Mouse (Mus musculus): ENCODE results near the gene Mvb12a. TPM values are rescaled to one million over a fixed set of nuclear protein-coding genes. Genes with fewer than 3 reads are reported as not detected.
"Not testable (repeated sequence)": the region's sequence is repeated elsewhere in the genome, so short reads cannot be mapped to it uniquely, and the experiment has no call there.

The Mvb12a gene
- polyA plus RNA-seq, 1 experiment from 2014 or later: 60.7 TPM

DNA sequence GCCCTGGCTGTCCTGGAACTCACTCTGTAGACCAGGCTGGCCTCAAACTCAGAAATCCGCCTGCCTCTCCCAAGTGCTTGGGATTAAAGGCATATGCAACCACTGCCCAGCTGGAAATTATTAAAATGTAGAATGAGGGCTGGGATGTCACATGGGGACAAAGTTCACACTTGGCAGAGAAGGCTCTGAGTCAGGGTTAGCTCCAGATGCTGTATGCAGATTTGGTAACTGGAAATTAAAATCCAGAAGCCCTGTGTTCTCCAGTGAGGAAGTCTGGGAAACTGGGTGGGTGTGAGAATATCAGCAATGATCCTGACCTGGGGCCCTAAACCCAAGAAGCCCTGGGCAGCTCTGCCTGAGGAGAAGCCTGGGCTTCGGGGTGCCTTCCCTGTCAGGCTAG is 33.4 kb upstream of the Mvb12a start:
- no peak overlapping the region for H3K27ac ChIP-seq (replicated peaks)
- H3K9ac ChIP-seq: no peak overlapping the region
- H3K4me3 ChIP-seq: no peak overlapping the region
- ATAC-seq (ENCODE audit: low read depth): no peak
- H3K4me1 ChIP-seq (replicated peaks): peaks cover 13% of the 10 kb centered on the region
- H3K9me3 ChIP-seq: no peaks in the 10 kb centered on the region
- peaks cover 69% of the 10 kb centered on the region for H3K27me3 ChIP-seq
- 55% methylated on average over 2 of the region's 2 CpGs for WGBS
- no peaks in the 10 kb centered on the region for H3K36me3 ChIP-seq
- no peak overlapping the region for H3K4me2 ChIP-seq

DNA sequence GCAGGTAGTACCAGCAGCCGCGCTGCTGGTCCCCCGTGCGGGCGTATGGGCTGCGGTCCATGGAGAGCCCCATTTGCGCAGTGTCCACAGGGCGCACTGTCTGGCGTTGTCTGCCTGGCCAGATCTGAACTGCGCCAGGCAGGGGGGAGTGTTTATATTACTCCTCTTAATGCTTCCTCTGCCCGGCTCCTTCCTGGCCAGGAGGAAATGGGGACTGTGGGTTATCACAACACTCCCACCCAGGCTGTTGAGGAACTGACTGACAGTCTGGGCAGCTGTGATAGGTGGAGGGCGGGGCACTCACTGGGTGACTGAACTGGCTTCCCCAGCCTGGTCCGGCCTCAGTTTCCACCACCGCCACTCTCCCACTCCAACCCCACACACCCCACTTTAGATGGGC is 31.1 kb upstream of the Mvb12a start, which contains the start of gene Plvap:
Gene Plvap, minus strand, starts transcription at position 109 of the 400 bp plus-strand sequence.
- H3K4me3 ChIP-seq: no peak within 1 kb of the TSS
- H3K4me1 ChIP-seq (replicated peaks): peaks cover 15% of the 10 kb centered on the region
- ATAC-seq (ENCODE audit: low read depth): no peak
- no peak within 1 kb of the TSS for H3K4me2 ChIP-seq
- WGBS: 62% methylated on average over 14 of the region's 14 CpGs
- 0 out of 2 replicates have a peak within 1 kb of the TSS, but pooled peaks have one; percentile 22 for H3K9ac ChIP-seq
- peaks cover 51% of the 10 kb centered on the region for H3K27me3 ChIP-seq
- H3K9me3 ChIP-seq: no peaks in the 10 kb centered on the region
- no peaks in the 10 kb centered on the region for H3K36me3 ChIP-seq
- no peak within 1 kb of the TSS for H3K27ac ChIP-seq (replicated peaks)

DNA sequence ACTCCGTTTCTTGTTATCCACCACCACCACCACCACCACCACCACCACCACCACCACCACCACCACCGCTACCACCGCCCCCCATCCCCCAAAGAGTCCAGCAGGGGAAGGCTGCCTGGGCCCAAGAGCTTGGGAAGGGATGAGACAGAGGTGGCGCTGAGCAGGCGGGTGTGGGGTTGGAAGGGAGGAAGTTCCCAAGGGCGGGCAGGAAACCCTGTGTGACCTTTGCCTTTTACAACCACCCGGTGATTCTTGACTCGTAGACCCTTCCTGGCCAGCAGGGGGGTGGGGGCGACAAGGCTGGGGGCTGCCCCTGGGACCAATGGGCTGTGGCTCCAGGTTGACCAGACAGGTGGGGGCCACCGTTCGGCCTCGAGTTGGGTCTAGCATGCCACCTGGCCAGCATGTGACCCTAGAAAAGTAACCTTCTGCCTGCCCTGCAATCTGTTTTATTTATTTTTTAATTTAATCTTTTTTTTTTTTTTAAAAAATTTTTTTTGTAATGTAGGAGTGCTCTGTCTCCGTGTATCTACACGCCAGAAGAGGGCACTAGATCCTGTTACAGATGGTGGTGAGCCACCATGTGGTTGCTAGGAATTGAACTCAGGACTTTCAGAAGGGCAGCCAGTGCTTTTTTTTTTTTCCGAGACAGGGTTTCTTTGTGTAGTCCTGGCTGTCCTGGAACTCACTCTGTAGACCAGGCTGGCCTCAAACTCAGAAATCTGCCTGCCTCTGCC is 29.5 kb upstream of the Mvb12a start:
- Histone ChIP-seq H3K4me1 (replicated peaks) (peaks cover 12% of the 10 kb centered on the region), H3K4me3 (no peak overlapping the region), H3K27me3 (peaks cover 36% of the 10 kb centered on the region), H3K27ac (replicated peaks) (no peak overlapping the region), H3K9ac (no peak overlapping the region), H3K9me3 (no peaks in the 10 kb centered on the region), H3K36me3 (no peaks in the 10 kb centered on the region), H3K4me2 (no peak overlapping the region)
- no peak for ATAC-seq (ENCODE audit: low read depth)
- WGBS: 70% methylated on average over 14 of the region's 15 CpGs

DNA sequence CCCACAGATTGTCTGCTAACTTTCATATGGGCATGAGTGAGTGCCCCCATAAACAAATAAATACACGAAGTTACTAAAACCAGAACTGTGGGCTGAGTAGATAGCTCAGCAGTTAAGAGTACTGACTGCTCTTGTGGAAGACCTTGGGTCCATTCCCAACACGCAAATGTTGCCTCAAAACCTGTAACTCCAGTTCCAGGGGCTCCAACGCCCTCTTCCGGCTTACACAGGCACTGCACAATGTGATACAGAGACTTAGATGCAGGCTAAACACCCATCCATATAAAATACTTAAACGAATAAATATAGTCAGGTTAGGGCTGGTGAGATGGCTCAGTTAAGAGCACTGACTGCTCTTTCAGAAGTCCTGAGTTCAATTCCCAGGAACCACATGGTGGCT is 27.7 kb upstream of the Mvb12a start:
- ATAC-seq (ENCODE audit: low read depth): no peak
- peaks cover 19% of the 10 kb centered on the region for H3K27me3 ChIP-seq
- 73% methylated on average over 5 of the region's 5 CpGs for WGBS

DNA sequence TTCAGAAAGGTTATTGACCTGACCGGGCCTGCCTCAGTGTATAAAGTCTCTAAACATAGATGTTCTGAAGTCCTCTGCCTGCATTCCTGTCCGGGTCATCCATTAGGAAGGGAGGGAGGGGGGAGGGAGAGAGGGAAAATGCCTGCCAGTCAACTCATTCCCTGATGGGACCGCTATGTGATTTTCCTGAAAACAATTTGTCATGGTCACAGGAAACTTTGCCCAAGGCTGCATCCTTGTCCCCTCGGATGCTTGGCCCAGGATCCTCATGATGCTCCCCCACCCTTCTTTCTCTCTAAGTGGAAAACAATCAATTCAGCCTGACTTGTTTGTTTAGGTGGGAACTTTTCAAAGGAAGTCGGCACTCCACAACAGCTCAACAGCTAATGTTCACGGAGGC is 25.9 kb upstream of the Mvb12a start:
- H3K9ac ChIP-seq: no peak overlapping the region
- H3K4me1 ChIP-seq (replicated peaks): peaks cover 16% of the 10 kb centered on the region
- H3K36me3 ChIP-seq: no peaks in the 10 kb centered on the region
- H3K4me3 ChIP-seq: no peak overlapping the region
- H3K27ac ChIP-seq (replicated peaks): no peak overlapping the region
- 12% methylated on average over 6 of the region's 6 CpGs for WGBS
- no peaks in the 10 kb centered on the region for H3K9me3 ChIP-seq
- ATAC-seq (ENCODE audit: low read depth): no peak
- peaks cover 10% of the 10 kb centered on the region; the same call in 1 of the 2 replicates for H3K27me3 ChIP-seq
- H3K4me2 ChIP-seq: no peak overlapping the region

More for the DNA sequence above, 27.7 kb upstream of the Mvb12a start:
- H3K4me2 ChIP-seq: no peak overlapping the region
- H3K27ac ChIP-seq (replicated peaks): no peak overlapping the region
- H3K4me1 ChIP-seq (replicated peaks): peaks cover 11% of the 10 kb centered on the region
- H3K9me3 ChIP-seq: no peaks in the 10 kb centered on the region
- H3K36me3 ChIP-seq: no peaks in the 10 kb centered on the region
- no peak overlapping the region for H3K4me3 ChIP-seq
- H3K9ac ChIP-seq: no peak overlapping the region

DNA sequence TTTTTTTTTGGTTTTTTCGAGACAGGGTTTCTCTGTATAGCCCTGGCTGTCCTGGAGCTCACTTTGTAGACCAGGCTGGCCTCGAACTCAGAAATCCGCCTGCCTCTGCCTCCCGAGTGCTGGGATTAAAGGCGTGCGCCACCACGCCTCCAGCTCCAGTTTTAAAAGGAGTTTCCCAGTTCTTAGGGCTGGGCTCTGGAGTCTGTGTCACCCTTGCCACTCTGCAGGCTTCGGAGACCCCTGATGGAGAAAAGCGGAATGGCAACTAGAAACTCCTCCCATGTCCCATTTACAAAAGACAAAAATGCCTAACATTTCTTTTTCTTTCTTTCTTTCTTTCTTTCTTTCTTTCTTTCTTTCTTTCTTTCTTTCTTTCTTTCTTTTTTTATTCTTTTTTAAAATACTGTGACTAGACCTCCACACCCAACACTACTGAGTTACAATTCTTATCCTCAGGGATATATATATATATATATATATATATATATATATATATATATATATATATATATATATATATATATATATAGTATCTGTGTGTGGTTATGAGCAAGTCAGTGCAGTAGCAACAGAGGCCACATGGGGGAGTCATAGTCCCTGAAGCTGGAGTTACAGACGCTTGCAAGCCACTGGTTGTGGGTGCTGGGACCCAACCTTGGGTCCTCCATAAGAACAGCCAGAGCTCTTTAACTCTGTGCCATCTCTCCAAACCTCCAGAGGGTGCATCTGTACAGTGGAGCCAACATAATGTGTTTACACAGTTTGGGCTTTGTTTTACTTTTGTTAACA is 23.5 kb upstream of the Mvb12a start:
- not testable (repeated sequence) for H3K27ac ChIP-seq (replicated peaks); ATAC-seq (ENCODE audit: low read depth); H3K4me3 ChIP-seq; H3K9me3 ChIP-seq; H3K36me3 ChIP-seq; H3K9ac ChIP-seq; H3K4me2 ChIP-seq
- H3K27me3 ChIP-seq: peaks cover 26% of the 10 kb centered on the region
- WGBS: 44% methylated on average over 9 of the region's 10 CpGs
- H3K4me1 ChIP-seq (replicated peaks): peaks cover 18% of the 10 kb centered on the region

DNA sequence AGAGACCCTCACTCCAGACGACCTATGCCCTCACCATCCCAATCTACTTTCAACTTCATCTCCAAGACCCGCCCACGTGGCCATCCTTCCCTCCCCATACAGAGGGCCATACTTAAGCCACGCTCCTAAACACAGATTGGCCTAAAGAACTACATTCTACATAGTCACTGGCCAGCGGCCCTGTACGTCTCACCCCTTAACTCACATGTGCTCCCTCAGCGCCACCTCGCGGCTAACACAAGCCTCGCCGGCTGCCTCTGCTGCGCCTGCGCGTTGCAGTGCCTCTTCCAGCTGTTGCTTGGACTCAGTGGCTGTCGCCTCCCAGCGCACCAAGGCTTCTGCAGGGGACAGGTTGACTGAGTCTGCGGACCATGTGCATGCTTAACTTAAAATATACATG is 21.1 kb upstream of the Mvb12a start:
- H3K4me3 ChIP-seq: no peak overlapping the region
- peaks cover 29% of the 10 kb centered on the region for H3K4me1 ChIP-seq (replicated peaks)
- no peak overlapping the region for H3K9ac ChIP-seq
- H3K9me3 ChIP-seq: no peaks in the 10 kb centered on the region
- no peak overlapping the region for H3K27ac ChIP-seq (replicated peaks)
- WGBS: 7% methylated on average over 17 of the region's 17 CpGs
- no peaks in the 10 kb centered on the region for H3K36me3 ChIP-seq
- peak overlapping the region; percentile 27; the same call in 1 of the 2 replicates for H3K4me2 ChIP-seq
- peaks cover 50% of the 10 kb centered on the region for H3K27me3 ChIP-seq
- peak; percentile 81 for ATAC-seq (ENCODE audit: low read depth)

DNA sequence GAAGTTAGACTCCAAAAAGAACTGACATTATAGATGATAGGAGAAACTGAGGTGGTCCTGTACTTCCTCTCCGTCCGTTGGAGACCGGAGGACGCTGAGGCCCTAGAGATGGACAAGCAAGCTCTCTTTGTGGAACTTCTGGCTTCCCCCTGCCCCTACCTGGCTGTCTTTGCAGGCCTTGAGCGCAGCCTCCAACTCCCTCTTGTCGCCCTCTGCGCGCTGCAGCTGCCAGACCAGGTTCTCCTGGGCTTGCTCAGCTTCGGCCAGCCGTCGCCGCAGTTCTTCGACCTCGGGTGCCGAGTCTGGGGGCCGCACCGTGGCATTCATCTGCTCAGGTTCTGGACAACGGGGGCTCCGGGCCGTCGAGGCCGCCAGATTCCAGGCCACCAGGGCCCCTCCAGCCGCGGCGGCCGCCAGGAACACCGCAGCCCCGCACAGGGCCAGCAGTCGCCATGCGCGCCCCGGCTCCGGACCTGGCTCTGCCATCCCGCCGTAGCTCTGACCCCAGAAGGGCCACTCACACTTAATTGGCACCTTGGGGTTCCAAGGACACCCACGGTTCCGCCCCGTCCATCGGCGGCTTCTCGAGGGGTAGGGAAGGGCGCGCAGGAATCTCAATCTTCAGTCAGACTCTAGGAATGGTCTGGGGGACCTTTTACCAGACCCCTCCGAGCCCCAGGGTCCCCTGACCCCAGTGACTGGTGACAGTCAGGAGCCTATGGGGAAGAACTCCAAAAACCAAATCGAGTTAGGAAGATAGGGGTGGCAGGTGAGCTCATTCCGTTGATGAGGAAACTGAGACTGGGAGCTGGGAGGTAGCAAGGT is 17.3 kb upstream of the Mvb12a start, which contains the start of gene Ccdc194:
Gene Ccdc194, minus strand, starts transcription at position 486 of the 825 bp plus-strand sequence.
- peaks cover 66% of the 10 kb centered on the region for H3K27me3 ChIP-seq
- peak within 1 kb of the TSS; percentile 29 for H3K4me2 ChIP-seq
- no peak within 1 kb of the TSS for H3K4me3 ChIP-seq

DNA sequence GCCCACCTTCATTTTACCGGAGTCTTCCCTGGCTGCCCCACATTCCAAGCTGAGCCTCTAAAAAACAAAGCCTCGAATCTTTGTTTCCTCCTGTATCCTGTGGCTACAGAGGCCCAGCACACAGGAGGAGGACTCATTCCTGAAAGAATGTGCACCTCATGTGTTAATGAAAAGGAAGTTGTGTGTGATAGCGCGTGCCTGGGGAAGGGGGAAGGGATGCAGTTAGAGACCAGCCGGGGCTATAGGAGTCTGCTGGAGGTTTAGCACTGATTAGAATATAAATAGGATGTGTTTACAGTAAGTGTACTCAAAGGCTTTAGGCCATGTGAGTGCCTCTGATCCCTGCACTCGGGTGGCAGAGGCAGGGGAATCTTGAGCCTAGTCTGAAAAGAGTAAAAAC is 16.4 kb upstream of the Mvb12a start:
- peaks cover 63% of the 10 kb centered on the region for H3K27me3 ChIP-seq
- H3K4me3 ChIP-seq: no peak overlapping the region
- peaks cover 22% of the 10 kb centered on the region for H3K4me1 ChIP-seq (replicated peaks)
- H3K9me3 ChIP-seq: no peaks in the 10 kb centered on the region
- H3K36me3 ChIP-seq: no peaks in the 10 kb centered on the region
- H3K27ac ChIP-seq (replicated peaks): no peak overlapping the region
- ATAC-seq (ENCODE audit: low read depth): no peak
- 6% methylated on average over 6 of the region's 6 CpGs for WGBS
- no peak overlapping the region for H3K4me2 ChIP-seq
- no peak overlapping the region for H3K9ac ChIP-seq

More for the DNA sequence above, 17.3 kb upstream of the Mvb12a start, which contains the start of gene Ccdc194:
- no peak for ATAC-seq (ENCODE audit: low read depth)
- Histone ChIP-seq H3K9me3 (no peaks in the 10 kb centered on the region), H3K9ac (0 out of 2 replicates have a peak within 1 kb of the TSS, but pooled peaks have one; percentile 17), H3K36me3 (no peaks in the 10 kb centered on the region), H3K27ac (replicated peaks) (0 out of 2 replicates have a peak within 1 kb of the TSS, but pooled peaks have one; percentile 23), H3K4me1 (replicated peaks) (peaks cover 22% of the 10 kb centered on the region)
- WGBS: 9% methylated on average over 46 of the region's 46 CpGs

DNA sequence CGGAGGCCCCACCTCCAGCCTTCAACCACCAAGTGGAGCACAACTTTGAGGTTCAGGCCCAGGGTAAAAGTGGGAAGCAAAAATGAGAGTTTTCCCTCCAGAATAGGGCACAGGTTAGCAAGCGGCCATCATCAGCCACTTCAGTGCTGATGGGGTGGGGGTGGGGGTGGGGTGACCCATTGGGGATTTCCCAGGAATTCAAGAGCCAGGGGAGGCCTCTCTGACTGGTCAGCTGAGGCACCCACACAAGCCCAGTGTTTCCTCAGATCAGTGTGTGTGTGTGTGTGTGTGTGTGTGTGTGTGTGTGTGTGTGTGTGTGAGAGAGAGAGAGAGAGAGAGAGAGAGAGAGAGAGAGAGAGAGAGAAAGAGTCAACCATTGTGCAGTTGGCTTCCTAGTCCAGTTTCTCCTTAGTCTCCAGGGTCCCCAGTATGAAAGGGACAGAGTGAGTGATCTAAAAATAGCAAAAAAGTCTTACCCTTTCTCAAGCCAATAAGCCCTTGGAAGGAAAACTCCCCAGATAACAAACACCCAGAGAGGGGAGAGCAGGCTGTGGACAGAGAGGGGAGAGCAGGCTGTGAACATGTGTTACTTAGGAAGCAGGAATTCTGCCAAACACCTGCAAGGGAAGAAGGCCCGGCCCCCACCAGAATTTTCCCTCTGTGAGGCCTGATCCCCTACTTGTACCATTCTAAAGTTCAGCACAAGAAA is 15.4 kb upstream of the Mvb12a start:
- H3K36me3 ChIP-seq: no peaks in the 10 kb centered on the region
- H3K27ac ChIP-seq (replicated peaks): 0 out of 2 replicates have a peak overlapping the region, but pooled peaks have one; percentile 23
- no peak overlapping the region for H3K4me2 ChIP-seq
- 54% methylated on average over 3 of the region's 3 CpGs for WGBS
- no peak for ATAC-seq (ENCODE audit: low read depth)
- H3K4me3 ChIP-seq: no peak overlapping the region
- H3K9me3 ChIP-seq: no peaks in the 10 kb centered on the region
- H3K4me1 ChIP-seq (replicated peaks): peaks cover 15% of the 10 kb centered on the region
- peaks cover 61% of the 10 kb centered on the region for H3K27me3 ChIP-seq
- no peak overlapping the region for H3K9ac ChIP-seq

DNA sequence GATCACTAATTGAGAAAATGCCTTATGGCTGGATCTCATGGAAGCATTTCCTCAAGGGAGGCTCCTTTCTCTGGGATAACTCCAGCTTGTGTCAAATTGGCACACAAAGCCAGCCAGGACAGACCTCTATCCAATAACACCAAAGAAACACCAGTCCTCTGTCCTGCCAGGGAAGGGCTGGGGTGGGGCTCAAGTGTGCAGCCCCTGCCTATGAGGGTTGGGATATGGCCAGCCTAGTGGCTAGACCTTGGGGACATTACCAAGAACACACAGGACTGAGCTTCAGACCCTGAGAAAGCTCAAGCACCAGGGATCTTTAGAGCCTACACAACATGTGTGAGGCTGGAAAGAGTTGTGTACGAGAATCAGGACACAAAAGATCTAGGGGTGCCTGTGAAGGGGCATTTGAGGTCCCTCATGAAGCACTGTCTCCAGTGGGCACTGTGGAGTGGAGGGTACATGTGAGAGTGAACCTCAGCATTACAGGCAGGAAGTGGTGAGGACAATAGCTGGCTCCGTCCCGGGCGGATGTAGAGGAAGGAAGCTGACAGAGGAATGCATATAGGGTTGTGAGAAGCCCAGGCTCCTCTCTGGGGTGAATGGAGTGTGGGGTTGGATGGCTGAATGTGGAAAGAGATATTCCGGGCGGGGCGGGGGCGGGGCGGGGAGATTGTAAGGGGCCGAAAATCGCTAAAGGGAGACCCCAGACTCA is 14.2 kb upstream of the Mvb12a start:
- Histone ChIP-seq H3K4me3 (no peak overlapping the region), H3K36me3 (no peaks in the 10 kb centered on the region), H3K27ac (replicated peaks) (peak overlapping the region; percentile 68), H3K4me1 (replicated peaks) (peaks cover 15% of the 10 kb centered on the region), H3K27me3 (peaks cover 51% of the 10 kb centered on the region), H3K4me2 (no peak overlapping the region), H3K9ac (no peak overlapping the region), H3K9me3 (no peaks in the 10 kb centered on the region)
- no peak for ATAC-seq (ENCODE audit: low read depth)
- 84% methylated on average over 11 of the region's 11 CpGs for WGBS
